In genomic region chr16:33186134-33186533, GRCm38 (mm10) we compare ENCODE assay signal across 8 mouse cellular contexts. TPM values are rescaled to one million over a fixed set of nuclear protein-coding genes. Genes with fewer than 3 reads are reported as not detected.
DNase-seq lines count a peak whose midpoint lies in the region; ATAC-seq and TF ChIP-seq lines count a peak whose summit lies in the region.

No protein-coding gene starts in this region.

- no peaks in the 10 kb centered on the region for H3K36me3 ChIP-seq in lung, embryonic 14.5 days (ENCODE audit: insufficient read depth)
- H3K36me3 ChIP-seq in embryonic facial prominence, embryonic 10.5 days (replicated peaks) = 0 out of 2 replicates have a peak, but pooled peaks cover 6% of the 10 kb centered on the region
- H3K36me3 ChIP-seq in intestine, embryonic 15.5 days = no peaks in the 10 kb centered on the region
- H3K36me3 ChIP-seq in neural tube, embryonic 13.5 days = no peaks in the 10 kb centered on the region

- ATAC-seq in lung, embryonic 14.5 days (ENCODE audit: insufficient read depth) = no peak
- no peak for ATAC-seq in intestine, embryonic 15.5 days
- no peak for ATAC-seq in neural tube, embryonic 13.5 days (ENCODE audit: low read depth)

- H3K27me3 ChIP-seq in lung, embryonic 14.5 days (ENCODE audit: insufficient read depth, low read length) = no peaks in the 10 kb centered on the region
- H3K27me3 ChIP-seq in embryonic facial prominence, embryonic 10.5 days (replicated peaks; ENCODE audit: low read depth, poor library complexity, severe bottlenecking) = no peaks in the 10 kb centered on the region
- no peaks in the 10 kb centered on the region for H3K27me3 ChIP-seq in intestine, embryonic 15.5 days (replicated peaks)
- no peaks in the 10 kb centered on the region for H3K27me3 ChIP-seq in neural tube, embryonic 13.5 days

- WGBS in lung, embryonic 14.5 days = 7% methylated on average over 4 of the region's 4 CpGs
- 41% methylated on average over 4 of the region's 4 CpGs for WGBS in embryonic facial prominence, embryonic 10.5 days
- WGBS in intestine, embryonic 15.5 days = 15% methylated on average over 4 of the region's 4 CpGs
- WGBS in neural tube, embryonic 13.5 days = 36% methylated on average over 4 of the region's 4 CpGs

- no peaks in the 10 kb centered on the region for H3K9me3 ChIP-seq in lung, embryonic 14.5 days (ENCODE audit: low read depth, low read length)
- no peaks in the 10 kb centered on the region for H3K9me3 ChIP-seq in embryonic facial prominence, embryonic 10.5 days
- no peaks in the 10 kb centered on the region for H3K9me3 ChIP-seq in intestine, embryonic 15.5 days
- H3K9me3 ChIP-seq in neural tube, embryonic 13.5 days = no peaks in the 10 kb centered on the region

- peak overlapping the region; percentile 97 for H3K9ac ChIP-seq in lung, embryonic 14.5 days
- H3K9ac ChIP-seq in intestine, embryonic 15.5 days = peak overlapping the region; percentile 99
- peak overlapping the region; percentile 96 for H3K9ac ChIP-seq in neural tube, embryonic 13.5 days

- H3K27ac ChIP-seq in lung, embryonic 14.5 days (ENCODE audit: low read depth) = no peak overlapping the region
- no peak overlapping the region; the same call in 1 of the 2 replicates for H3K27ac ChIP-seq in embryonic facial prominence, embryonic 10.5 days (replicated peaks)
- H3K27ac ChIP-seq in intestine, embryonic 15.5 days = no peak overlapping the region
- no peak overlapping the region for H3K27ac ChIP-seq in neural tube, embryonic 13.5 days (replicated peaks)

- TF ChIP-seq CTCF in lung, embryonic 14.5 days (IDR thresholded peaks at IDR 0.05; ENCODE audit: low read depth) = no peak

- H3K4me2 ChIP-seq in lung, embryonic 14.5 days = peak overlapping the region; percentile 98
- H3K4me2 ChIP-seq in intestine, embryonic 15.5 days (replicated peaks) = peak overlapping the region; percentile 92
- H3K4me2 ChIP-seq in neural tube, embryonic 13.5 days = peak overlapping the region; percentile 96

- DNase-seq in lung, embryonic 14.5 days = peak; percentile 45
- no peak for DNase-seq in lung, postnatal 10 days
- DNase-seq in embryonic facial prominence, embryonic 10.5 days (ENCODE audit: low spot score) = no peak
- no peak for DNase-seq in urinary bladder, adult 2 months (ENCODE audit: low spot score)
- no peak for DNase-seq in adrenal gland, adult 8-10 months
- no peak for DNase-seq in Muller cell, postnatal 12 days (ENCODE audit: inconsistent ontology term)

- H3K4me3 ChIP-seq in lung, embryonic 14.5 days (ENCODE audit: low read depth, low read length) = peak overlapping the region; percentile 92
- peak overlapping the region; percentile 93 for H3K4me3 ChIP-seq in embryonic facial prominence, embryonic 10.5 days
- H3K4me3 ChIP-seq in intestine, embryonic 15.5 days (replicated peaks) = peak overlapping the region; percentile 96
- peak overlapping the region; percentile 97 for H3K4me3 ChIP-seq in neural tube, embryonic 13.5 days

- peaks cover 3% of the 10 kb centered on the region for H3K4me1 ChIP-seq in lung, embryonic 14.5 days (ENCODE audit: insufficient read depth)
- peaks cover 28% of the 10 kb centered on the region for H3K4me1 ChIP-seq in embryonic facial prominence, embryonic 10.5 days
- peaks cover 12% of the 10 kb centered on the region for H3K4me1 ChIP-seq in intestine, embryonic 15.5 days (replicated peaks)
- peaks cover 46% of the 10 kb centered on the region for H3K4me1 ChIP-seq in neural tube, embryonic 13.5 days (replicated peaks)

RNA-seq across cellular contexts. Expression of gene Osbpl11, which starts 1.3 kb away (rescaled TPM):
- polyA plus RNA-seq in lung, embryonic 14.5 days (2014; fragmentation: Nextera tagmentation; extraction: Ambion mirVana) = 20.6 and 25.2 TPM in 2 replicates
- 22.2 and 23.8 TPM in 2 replicates for polyA plus RNA-seq in embryonic facial prominence, embryonic 10.5 days (2016; fragmentation: Nextera tagmentation; extraction: Ambion mirVana)
- polyA plus RNA-seq in intestine, embryonic 15.5 days (2015; fragmentation: Nextera tagmentation; extraction: Ambion mirVana) = 14.7 and 15.2 TPM in 2 replicates
- 18.5 and 19.3 TPM in 2 replicates for polyA plus RNA-seq in neural tube, embryonic 13.5 days (2015; fragmentation: Nextera tagmentation; extraction: Ambion mirVana)
- 12.1 and 13.6 TPM in 2 replicates for polyA plus RNA-seq in urinary bladder, adult 2 months (2012; rRNA removed)
- total RNA-seq in adrenal gland, adult 8-10 months (2022) = 10 to 100 TPM; 34.5 to 41.2 (median 37.7) TPM
